Mouse (Mus musculus): Measurements from ENCODE around the gene Pstpip1.

GRCm38 (mm10) chr9:56053796-56054195, 36.0 kb upstream of the Pstpip1 start:
- no peak for TF ChIP-seq CTCF (IDR thresholded peaks at IDR 0.05; ENCODE audit: borderline replicate concordance, insufficient read depth, low read depth, low read length)
- no peak for TF ChIP-seq POLR2A (IDR thresholded peaks at IDR 0.05; ENCODE audit: borderline replicate concordance, insufficient read depth, low read length)
